Mouse (Mus musculus): ENCODE data around the gene Kpna4. TPM values are rescaled to one million over a fixed set of nuclear protein-coding genes. Genes with fewer than 3 reads are reported as not detected.

The Kpna4 gene
- polyA plus RNA-seq, 1 experiment from 2014 or later: 42.1 TPM

DNA sequence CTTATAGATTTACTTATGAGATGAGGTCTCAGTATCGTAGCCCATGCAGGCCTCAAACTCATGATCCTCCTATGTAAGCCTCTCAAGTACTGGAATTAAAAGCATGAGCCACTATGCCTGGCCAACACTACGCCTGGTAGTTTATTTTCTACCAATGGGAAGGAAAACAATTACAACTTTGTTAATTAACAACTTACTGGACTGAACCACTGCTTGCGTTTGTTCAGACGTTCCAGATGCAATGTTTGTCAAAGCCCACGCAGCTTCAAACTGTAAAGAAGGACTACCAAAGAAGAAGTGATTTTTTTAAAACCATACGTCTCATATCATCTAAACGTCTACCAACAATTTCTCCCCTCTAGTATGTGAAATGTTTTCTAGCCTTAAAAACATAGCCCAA, 32.5 kb downstream of the Kpna4 start:
- peaks cover 69% of the 10 kb centered on the region for H3K36me3 ChIP-seq
- 91% methylated on average over 7 of the region's 7 CpGs for WGBS
- no peak for ATAC-seq (ENCODE audit: insufficient number of reproducible peaks, insufficient read depth, low FRiP score, low TSS enrichment, low read depth)

DNA sequence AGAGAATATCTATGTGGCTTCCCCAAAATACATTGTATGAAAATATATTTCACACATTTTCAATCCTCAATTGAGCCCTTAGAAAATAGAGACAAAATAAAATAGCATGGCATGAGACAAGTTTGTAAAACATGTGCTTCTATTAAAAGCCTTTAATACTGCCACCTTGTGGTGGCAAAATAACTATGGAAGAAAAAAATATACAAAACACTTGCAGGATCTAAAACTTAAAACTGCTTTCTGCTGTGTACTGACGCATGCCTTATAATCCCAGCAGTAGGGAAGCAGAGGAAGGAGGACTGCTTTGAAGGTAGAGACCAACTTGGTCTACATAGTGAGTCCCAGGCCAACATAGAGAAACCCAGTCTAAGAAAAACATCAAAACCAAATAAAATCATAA, 62.9 kb downstream of the Kpna4 start:
- H3K9ac ChIP-seq (replicated peaks): no peak overlapping the region
- no peaks in the 10 kb centered on the region for H3K27me3 ChIP-seq
- ATAC-seq (ENCODE audit: insufficient number of reproducible peaks, insufficient read depth, low FRiP score, low TSS enrichment, low read depth): no peak
- 50% methylated on average over 1 of the region's 1 CpGs for WGBS
- H3K4me1 ChIP-seq (replicated peaks): no peaks in the 10 kb centered on the region
- no peaks in the 10 kb centered on the region for H3K36me3 ChIP-seq
- no peak overlapping the region for H3K4me3 ChIP-seq (replicated peaks)
- H3K4me2 ChIP-seq: no peak overlapping the region
- no peak overlapping the region for H3K27ac ChIP-seq
- no peaks in the 10 kb centered on the region for H3K9me3 ChIP-seq

More for the DNA sequence above, 32.5 kb downstream of the Kpna4 start:
- Histone ChIP-seq H3K9ac (replicated peaks) (no peak overlapping the region), H3K4me3 (replicated peaks) (no peak overlapping the region), H3K27ac (no peak overlapping the region), H3K27me3 (no peaks in the 10 kb centered on the region), H3K4me2 (no peak overlapping the region), H3K4me1 (replicated peaks) (no peaks in the 10 kb centered on the region), H3K9me3 (no peaks in the 10 kb centered on the region)

DNA sequence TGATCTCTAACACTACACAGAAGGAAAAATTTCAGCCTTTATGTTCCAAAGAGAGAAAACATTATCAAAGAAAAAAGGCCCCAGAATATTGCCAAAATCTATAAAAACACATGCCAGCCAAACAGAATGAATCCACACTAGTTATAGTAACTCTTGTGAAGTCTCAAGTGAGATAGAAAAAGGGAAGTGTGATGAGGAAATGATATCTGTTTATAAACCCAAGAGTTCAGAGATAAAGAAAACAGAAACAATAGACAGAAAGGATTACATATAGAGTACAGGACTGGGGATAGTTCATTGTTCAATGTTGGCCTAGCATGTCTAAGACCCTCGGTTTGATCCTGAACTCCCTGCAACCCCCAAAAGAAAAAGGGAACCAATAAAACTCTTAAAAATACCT, 64.1 kb downstream of the Kpna4 start:
- Histone ChIP-seq H3K27ac (no peak overlapping the region), H3K27me3 (no peaks in the 10 kb centered on the region), H3K36me3 (no peaks in the 10 kb centered on the region), H3K4me3 (replicated peaks) (no peak overlapping the region), H3K9me3 (no peaks in the 10 kb centered on the region), H3K4me1 (replicated peaks) (no peaks in the 10 kb centered on the region), H3K4me2 (no peak overlapping the region), H3K9ac (replicated peaks) (no peak overlapping the region)
- ATAC-seq (ENCODE audit: insufficient number of reproducible peaks, insufficient read depth, low FRiP score, low TSS enrichment, low read depth): no peak
- 95% methylated on average over 1 of the region's 1 CpGs for WGBS

DNA sequence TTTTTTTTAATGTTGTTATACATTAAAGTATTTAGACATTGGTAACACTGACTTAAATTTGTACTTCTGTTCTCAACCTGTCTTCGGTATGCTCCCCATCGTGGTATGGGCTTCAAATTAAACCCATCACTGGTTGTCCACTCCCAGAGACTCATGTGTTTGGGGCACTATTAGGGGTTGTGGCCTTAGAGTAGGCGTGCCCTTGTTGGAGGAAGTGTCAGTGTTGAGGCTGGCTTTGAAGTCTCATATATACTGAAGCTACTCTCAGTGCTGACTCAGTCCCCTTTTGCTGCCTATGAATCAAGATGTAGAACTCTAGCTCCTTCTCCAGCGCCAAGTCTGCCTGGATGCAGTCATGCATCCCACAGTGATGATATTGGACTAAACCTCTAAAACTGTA, 66.2 kb downstream of the Kpna4 start:
- Histone ChIP-seq H3K9me3 (no peaks in the 10 kb centered on the region), H3K4me2 (no peak overlapping the region), H3K27ac (no peak overlapping the region), H3K36me3 (no peaks in the 10 kb centered on the region), H3K4me3 (replicated peaks) (no peak overlapping the region), H3K27me3 (no peaks in the 10 kb centered on the region), H3K9ac (replicated peaks) (no peak overlapping the region), H3K4me1 (replicated peaks) (no peaks in the 10 kb centered on the region)
- 94% methylated on average over 4 of the region's 4 CpGs for WGBS
- no peak for ATAC-seq (ENCODE audit: insufficient number of reproducible peaks, insufficient read depth, low FRiP score, low TSS enrichment, low read depth)

DNA sequence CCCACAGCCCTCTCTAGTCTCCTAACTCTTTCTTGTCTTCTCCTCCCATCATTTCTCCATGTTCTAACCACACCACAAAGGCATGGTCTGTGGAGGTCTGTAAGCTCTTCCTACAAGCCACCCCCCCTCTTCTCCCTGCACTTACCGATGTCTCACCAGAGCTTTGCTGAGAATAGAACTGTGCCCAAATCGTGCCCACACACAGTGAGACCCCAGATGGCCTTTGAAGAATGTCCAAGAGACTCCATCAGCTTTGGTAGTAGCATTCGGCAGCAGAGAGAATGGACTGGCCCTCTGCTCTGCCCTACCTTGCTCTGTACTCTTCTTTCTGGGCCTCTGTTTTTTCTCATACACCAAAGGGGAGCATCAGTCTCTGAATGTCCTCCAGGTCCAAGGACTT, 71.0 kb downstream of the Kpna4 start:
- Histone ChIP-seq H3K27me3 (no peaks in the 10 kb centered on the region), H3K9me3 (no peaks in the 10 kb centered on the region), H3K36me3 (no peaks in the 10 kb centered on the region), H3K4me1 (replicated peaks) (no peaks in the 10 kb centered on the region), H3K27ac (no peak overlapping the region), H3K4me2 (no peak overlapping the region), H3K9ac (replicated peaks) (no peak overlapping the region), H3K4me3 (replicated peaks) (no peak overlapping the region)
- 90% methylated on average over 3 of the region's 3 CpGs for WGBS
- ATAC-seq (ENCODE audit: insufficient number of reproducible peaks, insufficient read depth, low FRiP score, low TSS enrichment, low read depth): no peak

DNA sequence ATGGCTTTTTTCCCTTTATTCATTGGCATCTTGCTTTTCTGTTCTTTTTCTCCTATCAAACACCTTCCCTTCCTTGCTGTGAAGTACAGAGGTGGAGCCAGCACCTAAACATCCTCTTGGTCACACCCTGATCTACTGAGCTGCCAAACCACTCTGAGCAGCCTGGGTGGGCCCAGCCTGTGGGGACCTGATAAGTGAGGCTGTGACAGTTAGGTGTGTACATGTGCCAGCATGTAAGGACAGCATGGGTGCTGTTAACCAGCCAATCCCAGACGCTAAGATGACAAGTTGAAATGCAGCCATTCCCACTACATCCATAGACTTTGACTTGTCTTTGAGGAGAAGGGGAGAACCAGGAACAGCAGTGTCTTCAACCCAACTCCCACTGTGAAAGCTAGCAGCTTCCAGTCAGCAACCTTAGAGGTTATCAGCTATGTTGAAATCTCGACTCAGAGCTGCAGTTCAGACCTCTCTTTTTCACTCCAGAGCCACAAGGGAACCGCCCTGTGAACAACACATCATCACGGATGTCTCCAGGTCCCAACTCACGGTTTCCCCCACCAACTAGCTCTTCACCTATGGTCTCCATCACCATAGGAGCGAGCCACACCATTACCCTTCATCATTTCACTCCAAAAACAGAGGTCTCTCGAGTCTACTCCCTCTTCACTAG, 72.0 kb downstream of the Kpna4 start:
- no peaks in the 10 kb centered on the region for H3K9me3 ChIP-seq
- no peaks in the 10 kb centered on the region for H3K36me3 ChIP-seq
- H3K9ac ChIP-seq (replicated peaks): no peak overlapping the region
- H3K4me3 ChIP-seq (replicated peaks): no peak overlapping the region
- no peaks in the 10 kb centered on the region for H3K4me1 ChIP-seq (replicated peaks)
- ATAC-seq (ENCODE audit: insufficient number of reproducible peaks, insufficient read depth, low FRiP score, low TSS enrichment, low read depth): no peak
- 0 out of 2 replicates have a peak overlapping the region, but pooled peaks have one; percentile 7 for H3K27ac ChIP-seq
- WGBS: 83% methylated on average over 7 of the region's 7 CpGs
- no peaks in the 10 kb centered on the region for H3K27me3 ChIP-seq
- H3K4me2 ChIP-seq: no peak overlapping the region

DNA sequence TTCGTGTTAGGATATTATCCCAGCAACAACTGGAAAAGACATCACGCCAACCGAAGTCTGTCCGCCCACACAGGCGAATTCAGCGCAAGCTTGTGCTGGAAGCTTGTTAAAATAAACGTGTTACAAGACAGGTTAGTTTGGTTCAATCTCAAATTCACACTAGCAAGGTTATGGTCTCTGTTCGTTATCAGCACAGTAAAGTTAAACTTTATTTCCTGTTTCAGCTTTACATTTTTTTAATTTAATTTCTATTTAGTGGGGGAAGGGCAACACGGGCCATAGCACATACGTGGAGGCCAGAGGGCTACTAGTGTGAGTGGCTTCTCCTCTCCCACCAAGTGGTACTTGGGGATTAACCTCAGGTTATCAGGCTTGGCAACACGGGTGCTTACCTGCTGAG, 75.0 kb downstream of the Kpna4 start:
- H3K27ac ChIP-seq: no peak overlapping the region
- H3K9me3 ChIP-seq: no peaks in the 10 kb centered on the region
- no peak overlapping the region for H3K4me2 ChIP-seq
- H3K9ac ChIP-seq (replicated peaks): no peak overlapping the region
- no peak for ATAC-seq (ENCODE audit: insufficient number of reproducible peaks, insufficient read depth, low FRiP score, low TSS enrichment, low read depth)
- H3K4me1 ChIP-seq (replicated peaks): no peaks in the 10 kb centered on the region
- no peaks in the 10 kb centered on the region for H3K36me3 ChIP-seq
- H3K4me3 ChIP-seq (replicated peaks): no peak overlapping the region
- H3K27me3 ChIP-seq: no peaks in the 10 kb centered on the region
- WGBS: 90% methylated on average over 11 of the region's 11 CpGs

DNA sequence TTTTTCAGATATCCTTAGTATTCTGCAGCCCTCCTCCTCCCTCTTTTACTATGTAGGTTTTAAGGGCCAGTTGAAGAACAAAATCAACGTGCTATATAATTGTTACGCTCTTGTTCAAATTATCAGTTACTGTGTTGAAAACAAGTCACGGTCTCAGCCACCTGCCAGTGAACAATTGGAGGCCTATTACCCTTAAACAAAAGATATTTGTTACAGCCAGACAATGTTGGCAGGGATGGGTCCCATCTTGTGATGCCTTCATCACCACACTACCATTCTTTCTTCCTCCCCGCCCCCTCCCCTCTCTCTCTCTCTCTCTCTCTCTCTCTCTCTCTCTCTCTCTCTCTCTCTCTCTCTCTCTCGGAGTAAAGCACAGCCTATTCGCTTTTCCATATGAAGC, 77.9 kb downstream of the Kpna4 start:
- Histone ChIP-seq H3K4me3 (replicated peaks) (no peak overlapping the region), H3K9ac (replicated peaks) (no peak overlapping the region), H3K27me3 (no peaks in the 10 kb centered on the region), H3K36me3 (no peaks in the 10 kb centered on the region), H3K4me2 (no peak overlapping the region), H3K9me3 (no peaks in the 10 kb centered on the region), H3K4me1 (replicated peaks) (peaks cover 7% of the 10 kb centered on the region), H3K27ac (no peak overlapping the region)
- 78% methylated on average over 6 of the region's 6 CpGs for WGBS
- no peak for ATAC-seq (ENCODE audit: insufficient number of reproducible peaks, insufficient read depth, low FRiP score, low TSS enrichment, low read depth)

DNA sequence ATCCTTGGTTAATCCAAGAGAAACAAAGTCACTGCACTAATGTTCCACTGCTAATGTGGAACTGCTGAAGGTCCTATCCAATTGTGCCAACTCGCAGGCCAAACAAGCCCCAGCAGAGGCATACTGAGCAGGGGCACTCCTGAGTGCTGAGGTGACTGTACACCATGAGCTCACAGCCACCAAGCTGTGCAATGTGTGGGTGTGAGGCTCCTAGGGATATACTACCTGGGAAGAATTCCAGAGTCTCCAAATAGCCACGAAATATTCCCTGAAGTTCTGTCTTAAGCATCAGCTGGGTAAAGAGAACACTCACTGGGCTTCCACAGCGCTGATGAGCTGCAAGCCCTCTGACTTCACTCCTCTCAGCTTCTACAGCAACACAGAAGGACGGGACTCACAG, 79.2 kb downstream of the Kpna4 start:
- Histone ChIP-seq H3K4me1 (replicated peaks) (peaks cover 12% of the 10 kb centered on the region), H3K27me3 (no peaks in the 10 kb centered on the region), H3K36me3 (no peaks in the 10 kb centered on the region), H3K4me2 (no peak overlapping the region), H3K27ac (no peak overlapping the region), H3K9ac (replicated peaks) (no peak overlapping the region), H3K4me3 (replicated peaks) (no peak overlapping the region), H3K9me3 (no peaks in the 10 kb centered on the region)
- ATAC-seq (ENCODE audit: insufficient number of reproducible peaks, insufficient read depth, low FRiP score, low TSS enrichment, low read depth): no peak
- 78% methylated on average over 4 of the region's 4 CpGs for WGBS

DNA sequence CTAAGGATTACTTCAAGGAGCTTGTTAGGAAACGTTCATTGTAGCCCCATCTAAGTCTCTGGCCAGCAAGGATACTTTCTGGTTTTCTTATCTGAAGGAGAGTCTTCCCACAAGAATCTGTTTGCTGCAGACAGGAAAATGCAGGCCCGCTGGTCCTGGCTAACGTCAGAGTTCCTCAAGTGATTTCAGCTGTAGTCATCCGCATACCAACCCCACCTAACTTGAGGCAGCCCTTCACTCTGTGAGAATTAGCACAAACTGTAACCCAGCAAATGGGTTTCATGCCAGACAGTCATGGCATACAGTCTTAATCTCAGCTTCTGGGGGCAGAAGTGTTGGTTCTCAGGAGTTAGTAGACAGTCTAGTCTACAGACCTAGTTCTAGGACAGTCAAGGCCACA, 80.4 kb downstream of the Kpna4 start:
- no peak overlapping the region for H3K27ac ChIP-seq
- no peak for ATAC-seq (ENCODE audit: insufficient number of reproducible peaks, insufficient read depth, low FRiP score, low TSS enrichment, low read depth)
- H3K9me3 ChIP-seq: no peaks in the 10 kb centered on the region
- no peak overlapping the region for H3K4me2 ChIP-seq
- H3K36me3 ChIP-seq: no peaks in the 10 kb centered on the region
- H3K4me1 ChIP-seq (replicated peaks): peaks cover 17% of the 10 kb centered on the region
- H3K4me3 ChIP-seq (replicated peaks): no peak overlapping the region
- H3K27me3 ChIP-seq: no peaks in the 10 kb centered on the region
- H3K9ac ChIP-seq (replicated peaks): no peak overlapping the region
- 51% methylated on average over 4 of the region's 4 CpGs for WGBS

DNA sequence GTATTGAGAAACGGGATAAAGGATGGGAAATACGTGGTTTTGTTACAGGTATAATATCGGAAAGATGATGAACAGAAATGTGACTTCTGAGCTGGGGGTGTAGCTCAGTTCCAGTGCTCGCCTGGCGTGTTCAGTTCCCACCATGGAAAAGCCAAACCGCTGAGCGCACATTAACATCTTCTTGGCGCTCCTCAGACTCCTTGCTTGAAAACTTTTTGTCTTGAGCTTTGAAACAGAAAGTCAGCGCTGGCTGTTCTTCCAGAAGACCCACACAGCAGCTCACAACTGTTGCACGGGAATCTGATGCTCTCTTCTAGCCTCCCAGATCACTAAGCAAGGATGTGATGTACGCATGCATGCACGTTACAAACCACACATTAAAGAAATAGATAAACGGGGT, 81.2 kb downstream of the Kpna4 start:
- H3K27me3 ChIP-seq: no peaks in the 10 kb centered on the region
- 25% methylated on average over 13 of the region's 13 CpGs for WGBS
- no peak for ATAC-seq (ENCODE audit: insufficient number of reproducible peaks, insufficient read depth, low FRiP score, low TSS enrichment, low read depth)
- peak overlapping the region; percentile 97; the same call in 1 of the 2 replicates for H3K27ac ChIP-seq
- H3K4me2 ChIP-seq: peak overlapping the region; percentile 67
- no peaks in the 10 kb centered on the region for H3K9me3 ChIP-seq
- peak overlapping the region; percentile 86 for H3K4me3 ChIP-seq (replicated peaks)
- H3K4me1 ChIP-seq (replicated peaks): peaks cover 19% of the 10 kb centered on the region
- H3K9ac ChIP-seq (replicated peaks): peak overlapping the region; percentile 27; the same call in 1 of the 2 replicates
- H3K36me3 ChIP-seq: peaks cover 6% of the 10 kb centered on the region; the same call in 1 of the 2 replicates

DNA sequence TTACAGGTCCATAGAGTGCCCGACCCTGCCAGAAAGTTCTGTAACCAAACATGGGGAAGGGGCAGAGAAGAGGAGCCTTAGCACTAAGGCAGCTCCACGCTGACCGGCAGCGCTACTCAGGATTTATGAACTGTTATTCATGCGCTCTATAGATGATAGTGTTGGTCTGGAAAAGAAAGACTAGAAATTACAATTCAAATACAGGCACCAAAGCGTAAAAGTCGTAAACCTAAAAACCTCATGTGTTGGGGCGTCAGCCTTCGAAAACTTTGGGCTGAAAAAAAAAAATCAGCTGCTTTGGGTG, 81.6 kb downstream of the Kpna4 start:
- peak; percentile 24 for ATAC-seq (ENCODE audit: insufficient number of reproducible peaks, insufficient read depth, low FRiP score, low TSS enrichment, low read depth)
- Histone ChIP-seq H3K27me3 (no peaks in the 10 kb centered on the region), H3K4me3 (replicated peaks) (peak overlapping the region; percentile 86), H3K4me1 (replicated peaks) (peaks cover 19% of the 10 kb centered on the region), H3K9ac (replicated peaks) (peak overlapping the region; percentile 97), H3K27ac (peak overlapping the region; percentile 97), H3K36me3 (peaks cover 10% of the 10 kb centered on the region), H3K9me3 (no peaks in the 10 kb centered on the region), H3K4me2 (peak overlapping the region; percentile 67)
- WGBS: 4% methylated on average over 9 of the region's 9 CpGs

Data from limb, embryonic 12.5 days (tissue).